In genomic region chr12:72727021-72727420, GRCm38 (mm10) we compare ENCODE assay signal across 18 mouse cellular contexts.
"Had no signal": no experiment of that assay in that cellular context is flagged by ENCODE, and none has a peak within 500 bp of the region (broad histone marks: within the 10 kb centered on the region; RNA-seq: fewer than 3 reads in every experiment).

No protein-coding gene starts in this region.

- H3K9me3 ChIP-seq: midbrain, embryonic 10.5 days; midbrain, embryonic 12.5 days; neural tube, embryonic 13.5 days; neural tube, embryonic 15.5 days had no signal

- H3K36me3 ChIP-seq: midbrain, embryonic 10.5 days; midbrain, embryonic 12.5 days; neural tube, embryonic 13.5 days; neural tube, embryonic 15.5 days had no signal

- H3K4me1 ChIP-seq: midbrain, embryonic 10.5 days; midbrain, embryonic 12.5 days; neural tube, embryonic 13.5 days; neural tube, embryonic 15.5 days had no signal

- H3K27ac ChIP-seq: midbrain, embryonic 10.5 days; midbrain, embryonic 12.5 days; neural tube, embryonic 13.5 days; neural tube, embryonic 15.5 days had no signal

- H3K9ac ChIP-seq: lung, embryonic 14.5 days; midbrain, embryonic 12.5 days; neural tube, embryonic 13.5 days; neural tube, embryonic 15.5 days had no signal

- H3K27me3 ChIP-seq: midbrain, embryonic 12.5 days; neural tube, embryonic 13.5 days; neural tube, embryonic 15.5 days had no signal

- H3K4me3 ChIP-seq: midbrain, embryonic 10.5 days; midbrain, embryonic 12.5 days; myocyte; neural tube, embryonic 13.5 days; neural tube, embryonic 15.5 days had no signal

- DNase-seq: lung, adult 18-20 months; lung, postnatal 10 days; lung, postnatal 4 days; midbrain, embryonic 14.5 days; retina, postnatal 1 day; right cerebral cortex, adult 18-20 months; right cerebral cortex, postnatal 25 days; right cerebral cortex, postnatal 4 days; spleen, adult 18-20 months; thymus, adult 18-20 months; thymus, postnatal 25 days; thymus, postnatal 4 days had no signal
